Mouse (Mus musculus): ENCODE results near the gene Rabep2. TPM values are rescaled to one million over a fixed set of nuclear protein-coding genes. Genes with fewer than 3 reads are reported as not detected.

Rabep2 gene
- total and polyA plus RNA-seq, 3 experiments: 33.7 to 38.5 (median 35.7) TPM

DNA sequence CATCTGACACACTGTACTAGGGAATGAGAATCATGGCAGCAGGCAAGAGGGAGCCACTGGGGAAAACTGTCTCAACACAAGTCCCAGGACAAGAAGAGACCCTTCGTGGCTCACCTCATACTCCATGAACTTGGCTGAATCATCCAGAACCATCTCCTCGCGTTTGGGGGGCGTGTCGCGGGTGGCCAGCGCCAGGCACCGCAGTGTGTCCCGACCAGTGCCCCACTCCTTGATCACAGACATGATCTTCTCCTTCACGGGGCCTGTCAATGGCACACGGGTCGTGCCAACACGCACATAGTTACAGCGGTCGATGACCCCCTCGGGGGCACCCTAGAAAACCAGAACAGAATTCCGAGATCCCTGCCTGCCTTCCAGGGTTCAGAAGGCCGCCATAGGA, 21.4 kb downstream of the Rabep2 start:
- Histone ChIP-seq H3K9me3 (replicated peaks; ENCODE audit: low read length) (no peaks in the 10 kb centered on the region), H3K27ac (ENCODE audit: insufficient read depth, low read depth) (no peak overlapping the region), H3K4me3 (replicated peaks in 1 of 3; ENCODE audit: low read depth in 2 of 3, low read length in 2 of 3, poor library complexity in 1 of 3) (no peak overlapping the region), H3K4me1 (ENCODE audit: control insufficient read depth in 1 of 2, insufficient read depth in 2 of 2) (peaks cover 6 to 8% of the 10 kb centered on the region in 2 experiments; a peak in 3 of 4 replicates), H3K4me2 (ENCODE audit: insufficient read depth, low read depth, poor library complexity, severe bottlenecking) (no peak overlapping the region), H3K27me3 (replicated peaks) (no peaks in the 10 kb centered on the region), H3K9ac (ENCODE audit: insufficient read depth, low read depth) (no peak overlapping the region), H3K36me3 (replicated peaks in 1 of 2; ENCODE audit: control insufficient read depth in 1 of 2, insufficient read depth in 1 of 2, low read length in 1 of 2) (peaks cover 45 to 62% of the 10 kb centered on the region in 2 experiments), H3K79me2 (replicated peaks; ENCODE audit: control insufficient read depth, extremely low read depth, insufficient read depth, poor library complexity, severe bottlenecking) (no peaks in the 10 kb centered on the region)
- dilution Hi-C loops (cut with MboI; ENCODE audit: extremely low pct_ligation_motif_present, extremely low pct_unique_long_range_greater_than_20kb, low sequenced_read_pairs): no loop called here
- in situ Hi-C loops (cut with MboI; ENCODE audit: low pct_ligation_motif_present, low pct_unique_long_range_greater_than_20kb, low sequenced_read_pairs): no loop called here
- TF ChIP-seq SIN3A (IDR thresholded peaks at IDR 0.05; ENCODE audit: low read length) (no peak), ETS1 (conservative IDR thresholded peaks at IDR 0.05; ENCODE audit: low read depth, low read length) (no peak), JUN (IDR thresholded peaks at IDR 0.05; ENCODE audit: insufficient read depth, low read depth, low read length) (no peak), MXI1 (IDR thresholded peaks at IDR 0.05; ENCODE audit: low read depth, low read length) (no peak)
- no peak for DNase-seq (ENCODE audit: extremely low read depth)

GRCm38 (mm10) chr7:126450641-126451040, 22.1 kb downstream of the Rabep2 start:
- no peak overlapping the region for H3K9ac ChIP-seq (ENCODE audit: insufficient read depth, low read depth)
- H3K79me2 ChIP-seq (replicated peaks; ENCODE audit: control insufficient read depth, extremely low read depth, insufficient read depth, poor library complexity, severe bottlenecking): no peaks in the 10 kb centered on the region
- in situ Hi-C loops (cut with MboI; ENCODE audit: low pct_ligation_motif_present, low pct_unique_long_range_greater_than_20kb, low sequenced_read_pairs): no loop called here
- peaks cover 6 to 8% of the 10 kb centered on the region in 2 experiments; a peak in 3 of 4 replicates for H3K4me1 ChIP-seq (ENCODE audit: control insufficient read depth in 1 of 2, insufficient read depth in 2 of 2)
- no peak overlapping the region for H3K27ac ChIP-seq (ENCODE audit: insufficient read depth, low read depth)
- no peak overlapping the region for H3K4me3 ChIP-seq (replicated peaks in 1 of 3; ENCODE audit: low read depth in 2 of 3, low read length in 2 of 3, poor library complexity in 1 of 3)
- DNase-seq (ENCODE audit: extremely low read depth): no peak
- H3K9me3 ChIP-seq (replicated peaks; ENCODE audit: low read length): no peaks in the 10 kb centered on the region
- dilution Hi-C loops (cut with MboI; ENCODE audit: extremely low pct_ligation_motif_present, extremely low pct_unique_long_range_greater_than_20kb, low sequenced_read_pairs): no loop called here
- no peaks in the 10 kb centered on the region for H3K27me3 ChIP-seq (replicated peaks)
- peaks cover 39 to 56% of the 10 kb centered on the region in 2 experiments for H3K36me3 ChIP-seq (replicated peaks in 1 of 2; ENCODE audit: control insufficient read depth in 1 of 2, insufficient read depth in 1 of 2, low read length in 1 of 2)
- TF ChIP-seq POLR2A (IDR thresholded peaks at IDR 0.05; ENCODE audit: low read depth, low read length): no peak
- TF ChIP-seq ETS1 (conservative IDR thresholded peaks at IDR 0.05; ENCODE audit: low read depth, low read length): no peak
- 0 out of 2 replicates have a peak, but pooled peaks have one; percentile 56 for TF ChIP-seq POLR2AphosphoS2 (IDR thresholded peaks at IDR 0.05; ENCODE audit: low read depth, low read length)
- TF ChIP-seq MXI1 (IDR thresholded peaks at IDR 0.05; ENCODE audit: low read depth, low read length): no peak
- TF ChIP-seq UBTF (IDR thresholded peaks at IDR 0.05; ENCODE audit: low read depth, low read length): no peak
- no peak overlapping the region for H3K4me2 ChIP-seq (ENCODE audit: insufficient read depth, low read depth, poor library complexity, severe bottlenecking)

- DNase-seq (ENCODE audit: extremely low read depth): no peak
- Histone ChIP-seq H3K9ac (ENCODE audit: insufficient read depth, low read depth) (no peak overlapping the region), H3K4me3 (replicated peaks in 1 of 3; ENCODE audit: low read depth in 2 of 3, low read length in 2 of 3, poor library complexity in 1 of 3) (no peak overlapping the region), H3K4me1 (ENCODE audit: control insufficient read depth in 1 of 2, insufficient read depth in 2 of 2) (peaks cover 6 to 8% of the 10 kb centered on the region in 2 experiments; a peak in 3 of 4 replicates), H3K4me2 (ENCODE audit: insufficient read depth, low read depth, poor library complexity, severe bottlenecking) (no peak overlapping the region), H3K9me3 (replicated peaks; ENCODE audit: low read length) (no peaks in the 10 kb centered on the region), H3K27me3 (replicated peaks) (no peaks in the 10 kb centered on the region), H3K27ac (ENCODE audit: insufficient read depth, low read depth) (no peak overlapping the region), H3K36me3 (replicated peaks in 1 of 2; ENCODE audit: control insufficient read depth in 1 of 2, insufficient read depth in 1 of 2, low read length in 1 of 2) (peaks cover 23 to 48% of the 10 kb centered on the region in 2 experiments), H3K79me2 (replicated peaks; ENCODE audit: control insufficient read depth, extremely low read depth, insufficient read depth, poor library complexity, severe bottlenecking) (no peaks in the 10 kb centered on the region)
- dilution Hi-C loops (cut with MboI; ENCODE audit: extremely low pct_ligation_motif_present, extremely low pct_unique_long_range_greater_than_20kb, low sequenced_read_pairs): no loop called here
- no peak for TF ChIP-seq MAFK (IDR thresholded peaks at IDR 0.05; ENCODE audit: insufficient replicate concordance, low read length)
- TF ChIP-seq ETS1 (conservative IDR thresholded peaks at IDR 0.05; ENCODE audit: low read depth, low read length): no peak
- no peak for TF ChIP-seq TBP (conservative IDR thresholded peaks at IDR 0.05; ENCODE audit: low read depth, low read length)
- TF ChIP-seq ZC3H11A (IDR thresholded peaks at IDR 0.05; ENCODE audit: low read depth, low read length): no peak
- no peak for TF ChIP-seq POLR2A (IDR thresholded peaks at IDR 0.05; ENCODE audit: low read depth, low read length)
- no peak for TF ChIP-seq MYC (IDR thresholded peaks at IDR 0.05; ENCODE audit: low read depth, low read length)
- in situ Hi-C loops (cut with MboI; ENCODE audit: low pct_ligation_motif_present, low pct_unique_long_range_greater_than_20kb, low sequenced_read_pairs): no loop called here
These were observed 23.7 kb downstream of the Rabep2 start for GRCm38 (mm10) chr7:126452244-126452643.

Measured in CH12.LX (cell line).